ENCODE assay signal across 13 mouse cellular contexts in the genomic region with DNA sequence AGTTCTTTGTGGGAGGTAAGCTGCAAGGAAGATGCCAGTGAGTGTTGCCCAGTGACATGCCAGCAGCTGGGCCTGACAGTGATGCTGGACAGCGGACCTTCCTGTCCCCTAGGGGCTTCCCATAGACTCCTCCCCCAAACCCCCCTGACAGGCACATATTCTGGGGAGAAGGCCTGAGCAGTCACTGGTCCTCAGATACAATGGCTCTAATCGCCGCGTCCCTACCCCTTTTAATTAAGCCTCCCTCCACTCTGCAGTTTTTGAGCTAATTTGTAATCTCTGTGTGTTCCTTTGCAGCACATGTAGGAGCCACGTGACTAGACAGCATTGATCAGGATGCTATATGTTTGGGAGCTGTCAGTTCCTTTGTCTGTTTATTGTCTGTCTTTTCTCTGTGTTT. TPM values are rescaled to one million over a fixed set of nuclear protein-coding genes. Genes with fewer than 3 reads are reported as not detected.
DNase-seq lines count a peak whose midpoint lies in the region; ATAC-seq lines count a peak whose summit lies in the region.
"Had no signal": no experiment of that assay in that cellular context is flagged by ENCODE, and none has a peak within 500 bp of the region (broad histone marks: within the 10 kb centered on the region; RNA-seq: fewer than 3 reads in every experiment).

No protein-coding gene starts in this region.

- 49% methylated on average over 5 of the region's 5 CpGs for WGBS in heart, embryonic 10.5 days
- WGBS in embryonic facial prominence, embryonic 10.5 days = 47% methylated on average over 5 of the region's 5 CpGs
- 8% methylated on average over 5 of the region's 5 CpGs for WGBS in hindbrain, embryonic 14.5 days
- 31% methylated on average over 5 of the region's 5 CpGs for WGBS in neural tube, embryonic 11.5 days

- peak; percentile 77 for ATAC-seq in hindbrain, embryonic 14.5 days (ENCODE audit: low FRiP score)
- ATAC-seq in neural tube, embryonic 11.5 days (ENCODE audit: insufficient read depth, low FRiP score, low TSS enrichment) = peak; percentile 96

- no peaks in the 10 kb centered on the region for H3K27me3 ChIP-seq in heart, embryonic 10.5 days (ENCODE audit: insufficient read depth, poor library complexity, severe bottlenecking)
- no peaks in the 10 kb centered on the region for H3K27me3 ChIP-seq in embryonic facial prominence, embryonic 10.5 days (replicated peaks; ENCODE audit: low read depth, poor library complexity, severe bottlenecking)
- H3K27me3 ChIP-seq in hindbrain, embryonic 14.5 days (ENCODE audit: control insufficient read depth, insufficient read depth, low read length) = no peaks in the 10 kb centered on the region
- H3K27me3 ChIP-seq in neural tube, embryonic 11.5 days (ENCODE audit: control insufficient read depth, insufficient read depth, low read length) = no peaks in the 10 kb centered on the region
- H3K27me3 ChIP-seq: liver, embryonic 13.5 days had no signal

- H3K4me2 ChIP-seq in hindbrain, embryonic 14.5 days (replicated peaks) = peak overlapping the region; percentile 19; the same call in 1 of the 2 replicates
- no peak overlapping the region for H3K4me2 ChIP-seq in neural tube, embryonic 11.5 days (ENCODE audit: low read depth)
- H3K4me2 ChIP-seq: liver, embryonic 13.5 days had no signal

- no peaks in the 10 kb centered on the region for H3K9me3 ChIP-seq in heart, embryonic 10.5 days
- no peaks in the 10 kb centered on the region for H3K9me3 ChIP-seq in embryonic facial prominence, embryonic 10.5 days
- H3K9me3 ChIP-seq in hindbrain, embryonic 14.5 days (ENCODE audit: control insufficient read depth, low read length) = no peaks in the 10 kb centered on the region
- H3K9me3 ChIP-seq in neural tube, embryonic 11.5 days (ENCODE audit: control insufficient read depth, low read length) = no peaks in the 10 kb centered on the region
- H3K9me3 ChIP-seq: liver, embryonic 13.5 days had no signal

- no peak for DNase-seq in heart, embryonic 10.5 days (ENCODE audit: low spot score)
- no peak for DNase-seq in heart, postnatal 36 days
- DNase-seq in embryonic facial prominence, embryonic 10.5 days (ENCODE audit: low spot score) = peak; percentile 20
- DNase-seq in hindbrain, embryonic 14.5 days (ENCODE audit: low spot score) = peak; percentile 50
- DNase-seq in neural tube, embryonic 11.5 days (ENCODE audit: low spot score) = peak; percentile 82
- DNase-seq in cerebellum, postnatal 4 days (ENCODE audit: low spot score in 2 of 2) = no peak
- no peak for DNase-seq in gastrocnemius, adult 8-10 months (ENCODE audit: low spot score in 2 of 2)
- no peak for DNase-seq in adrenal gland, postnatal 10 days
- DNase-seq: adrenal gland, postnatal 25 days; cerebellum, adult 8-10 months; liver, embryonic 13.5 days had no signal

- H3K27ac ChIP-seq in heart, embryonic 10.5 days = 0 out of 2 replicates have a peak overlapping the region, but pooled peaks have one; percentile 29
- H3K27ac ChIP-seq in embryonic facial prominence, embryonic 10.5 days (replicated peaks) = no peak overlapping the region
- H3K27ac ChIP-seq in hindbrain, embryonic 14.5 days = peak overlapping the region; percentile 84
- peak overlapping the region; percentile 78 for H3K27ac ChIP-seq in neural tube, embryonic 11.5 days (ENCODE audit: low read depth, low read length)
- H3K27ac ChIP-seq: kidney, postnatal 0 days; liver, embryonic 13.5 days; macrophage had no signal

- no peak overlapping the region for H3K4me3 ChIP-seq in heart, embryonic 10.5 days
- no peak overlapping the region for H3K4me3 ChIP-seq in embryonic facial prominence, embryonic 10.5 days
- H3K4me3 ChIP-seq in hindbrain, embryonic 14.5 days (replicated peaks; ENCODE audit: low read length) = no peak overlapping the region
- H3K4me3 ChIP-seq in neural tube, embryonic 11.5 days (ENCODE audit: low read depth, low read length) = no peak overlapping the region
- H3K4me3 ChIP-seq: liver, embryonic 13.5 days had no signal

- peaks cover 4% of the 10 kb centered on the region; the same call in 1 of the 2 replicates for H3K36me3 ChIP-seq in heart, embryonic 10.5 days
- H3K36me3 ChIP-seq in embryonic facial prominence, embryonic 10.5 days (replicated peaks) = 0 out of 2 replicates have a peak, but pooled peaks cover 6% of the 10 kb centered on the region
- no peaks in the 10 kb centered on the region for H3K36me3 ChIP-seq in hindbrain, embryonic 14.5 days (replicated peaks; ENCODE audit: control insufficient read depth, insufficient read depth)
- no peaks in the 10 kb centered on the region for H3K36me3 ChIP-seq in neural tube, embryonic 11.5 days (ENCODE audit: control insufficient read depth, insufficient read depth, low read length)
- H3K36me3 ChIP-seq: liver, embryonic 13.5 days had no signal

- intact Hi-C loops in heart, postnatal 36 days (cut with DNase I) = no loop called here

- 0 out of 2 replicates have a peak overlapping the region, but pooled peaks have one; percentile 22 for H3K9ac ChIP-seq in hindbrain, embryonic 14.5 days
- H3K9ac ChIP-seq in neural tube, embryonic 11.5 days (ENCODE audit: low read length) = no peak overlapping the region
- H3K9ac ChIP-seq: liver, embryonic 13.5 days had no signal

- peaks cover 54% of the 10 kb centered on the region for H3K4me1 ChIP-seq in heart, embryonic 10.5 days
- H3K4me1 ChIP-seq in embryonic facial prominence, embryonic 10.5 days = peaks cover 48% of the 10 kb centered on the region
- peaks cover 50% of the 10 kb centered on the region for H3K4me1 ChIP-seq in hindbrain, embryonic 14.5 days (replicated peaks; ENCODE audit: control insufficient read depth, insufficient read depth, low read length)
- H3K4me1 ChIP-seq in neural tube, embryonic 11.5 days (ENCODE audit: control insufficient read depth, insufficient read depth, low read length) = peaks cover 31% of the 10 kb centered on the region

RNA-seq across cellular contexts. Expression of a gene that starts 41.6 kb away (rescaled TPM):
- 26.0 and 26.5 TPM in 2 replicates for polyA plus RNA-seq in heart, embryonic 10.5 days (2016; fragmentation: Nextera tagmentation; extraction: Ambion mirVana)
- total RNA-seq in heart, postnatal 36 days (2021) = 10 to 100 TPM; 44.0 to 44.7 TPM
- polyA plus RNA-seq in embryonic facial prominence, embryonic 10.5 days (2016; fragmentation: Nextera tagmentation; extraction: Ambion mirVana) = 40.1 and 43.5 TPM in 2 replicates
- polyA plus RNA-seq in hindbrain, embryonic 14.5 days (2014; fragmentation: Nextera tagmentation; extraction: Ambion mirVana) = 61.8 and 67.1 TPM in 2 replicates
- polyA plus RNA-seq in neural tube, embryonic 11.5 days (2014; fragmentation: Nextera tagmentation; extraction: Ambion mirVana) = 55.8 and 61.2 TPM in 2 replicates
- 10 to 100 TPM; 64.0 to 77.0 (median 70.7) TPM for total RNA-seq in gastrocnemius, adult 8-10 months (2022)
- total RNA-seq in adrenal gland, postnatal 10 days (2021) = 10 to 100 TPM; 31.7 to 52.0 TPM

RNA-seq across cellular contexts. Expression of a gene that starts 41.9 kb away (rescaled TPM):
- polyA plus RNA-seq in heart, embryonic 10.5 days (2016; fragmentation: Nextera tagmentation; extraction: Ambion mirVana) = 58.0 and 60.3 TPM in 2 replicates
- 10 to 100 TPM; 25.6 to 26.4 TPM for total RNA-seq in heart, postnatal 36 days (2021)
- polyA plus RNA-seq in embryonic facial prominence, embryonic 10.5 days (2016; fragmentation: Nextera tagmentation; extraction: Ambion mirVana) = 60.0 and 63.7 TPM in 2 replicates
- 101 and 111 TPM in 2 replicates for polyA plus RNA-seq in hindbrain, embryonic 14.5 days (2014; fragmentation: Nextera tagmentation; extraction: Ambion mirVana)
- polyA plus RNA-seq in neural tube, embryonic 11.5 days (2014; fragmentation: Nextera tagmentation; extraction: Ambion mirVana) = 67.9 and 73.2 TPM in 2 replicates
- total RNA-seq in gastrocnemius, adult 8-10 months (2022) = 10 to 100 TPM; 13.2 to 19.2 (median 15.8) TPM
- 10 to 100 TPM; 35.0 to 47.0 TPM for total RNA-seq in adrenal gland, postnatal 10 days (2021)

Comparison
In these comparisons a context has a peak if more than half of its experiments do, and no peak if none do; other contexts are left out.
1. DNase-seq: peak in embryonic facial prominence, embryonic 10.5 days (single experiment), hindbrain, embryonic 14.5 days (single experiment) and neural tube, embryonic 11.5 days (single experiment); none in heart, embryonic 10.5 days (single experiment), heart, postnatal 36 days (0 of 2), cerebellum, postnatal 4 days (0 of 2), gastrocnemius, adult 8-10 months (0 of 2) and adrenal gland, postnatal 10 days (single experiment).